Mouse (Mus musculus) bone marrow, adult 2 months (tissue): ENCODE results near the gene Tnfrsf13b. TPM values are rescaled to one million over a fixed set of nuclear protein-coding genes. Genes with fewer than 3 reads are reported as not detected.
"Not testable (repeated sequence)": the region's sequence is repeated elsewhere in the genome, so short reads cannot be mapped to it uniquely, and the experiment has no call there.

Experiments used
- H3K27ac ChIP-seq: fragments of 200-500 bp; 2 replicates; pipeline ENCODE4 v1.5.1; 2012; ENCODE audit warnings: low read depth, mild to moderate bottlenecking, control low read depth, inconsistent platforms, low read length; ENCODE audit not compliant: control insufficient read depth, poor library complexity, insufficient read depth
- H3K4me1 ChIP-seq: fragments of 200-500 bp; 2 replicates; pipeline ENCODE4 v1.6.1; 2011; ENCODE audit warnings: low read length; ENCODE audit not compliant: control insufficient read depth, insufficient read depth
- H3K4me3 ChIP-seq: fragments of 200-500 bp; replicated peaks from 2 replicates; pipeline ENCODE3; 2011; ENCODE audit warnings: mild to moderate bottlenecking, low read depth, low read length, control low read depth; ENCODE audit not compliant: control insufficient read depth
- CTCF ChIP-seq: fragments of 200-500 bp; IDR thresholded peaks from 2 replicates; pipeline ENCODE4 v1.5.1; 2011; ENCODE audit warnings: low read length, control low read depth; ENCODE audit not compliant: control insufficient read depth, insufficient read depth
- POLR2A ChIP-seq: fragments of 200-500 bp; IDR thresholded peaks from 2 replicates; pipeline ENCODE4 v1.6.1; 2011; ENCODE audit warnings: low read depth, mild to moderate bottlenecking, control low read depth, low read length, borderline replicate concordance; ENCODE audit not compliant: control insufficient read depth
- WGBS: fragments of 180-500 bp; shearing (Covaris S2); methylation state at CpG from one replicate; pipeline ENCODE4 v1.1.7; 2018; 5-methylcytosine and 5-hydroxymethylcytosine counted together
- polyA plus RNA-seq: library from polyadenylated mRNA; stranded (reverse); fragments of >200 nt; gene quantifications from 2 replicates; pipeline ENCODE4 v1.2.4, GENCODE M21; 2011; ENCODE audit warnings: low replicate concordance; ENCODE audit not compliant: missing spikeins, insufficient read depth, insufficient read length

Tnfrsf13b gene
- polyA plus RNA-seq, 1 experiment = 21.8 TPM

- H3K4me3 ChIP-seq = no peak overlapping the region
- TF ChIP-seq POLR2A (no peak), CTCF (no peak)
- WGBS = 80% methylated on average over 3 of the region's 3 CpGs
- peaks cover 3% of the 10 kb centered on the region for H3K4me1 ChIP-seq
- H3K27ac ChIP-seq = no peak overlapping the region
These were observed 6.5 kb upstream of the Tnfrsf13b start for GRCm38 (mm10) chr11:61119996-61120583.

- 75% methylated on average over 9 of the region's 9 CpGs for WGBS
- TF ChIP-seq CTCF = no peak
- no peak for TF ChIP-seq POLR2A
- no peaks in the 10 kb centered on the region for H3K4me1 ChIP-seq
- H3K4me3 ChIP-seq = no peak overlapping the region
- peak overlapping the region; percentile 79 for H3K27ac ChIP-seq
These were observed 4.2 kb upstream of the Tnfrsf13b start for GRCm38 (mm10) chr11:61122283-61122768.

- WGBS = 76% methylated on average over 8 of the region's 8 CpGs
- TF ChIP-seq POLR2A = no peak
- TF ChIP-seq CTCF = no peak
- H3K4me1 ChIP-seq = no peaks in the 10 kb centered on the region
- H3K27ac ChIP-seq = peak overlapping the region; percentile 79
- H3K4me3 ChIP-seq = no peak overlapping the region
These were observed 3.7 kb upstream of the Tnfrsf13b start for GRCm38 (mm10) chr11:61122769-61123288.

- no peak overlapping the region for H3K27ac ChIP-seq
- no peak for TF ChIP-seq CTCF
- TF ChIP-seq POLR2A = no peak
- no peaks in the 10 kb centered on the region for H3K4me1 ChIP-seq
- 82% methylated on average over 3 of the region's 3 CpGs for WGBS
- no peak overlapping the region for H3K4me3 ChIP-seq
These were observed 2.7 kb upstream of the Tnfrsf13b start for GRCm38 (mm10) chr11:61123886-61124285.

GRCm38 (mm10) chr11:61125970-61126369, 585 bp upstream of the Tnfrsf13b start:
- Histone ChIP-seq H3K27ac (no peak overlapping the region), H3K4me3 (no peak overlapping the region), H3K4me1 (no peaks in the 10 kb centered on the region)
- 82% methylated on average over 5 of the region's 5 CpGs for WGBS
- TF ChIP-seq CTCF (no peak), POLR2A (no peak)

GRCm38 (mm10) chr11:61127421-61128055, 983 bp downstream of the Tnfrsf13b start:
- no peak overlapping the region for H3K27ac ChIP-seq
- no peaks in the 10 kb centered on the region for H3K4me1 ChIP-seq
- TF ChIP-seq POLR2A (no peak), CTCF (no peak)
- 83% methylated on average over 8 of the region's 8 CpGs for WGBS
- H3K4me3 ChIP-seq = no peak overlapping the region

- no peak overlapping the region for H3K4me3 ChIP-seq
- no peak overlapping the region for H3K27ac ChIP-seq
- 54% methylated on average over 10 of the region's 10 CpGs for WGBS
- TF ChIP-seq POLR2A (no peak), CTCF (no peak)
- H3K4me1 ChIP-seq = no peaks in the 10 kb centered on the region; the same call in 1 of the 2 replicates
These were observed 2.8 kb downstream of the Tnfrsf13b start for GRCm38 (mm10) chr11:61129305-61129704.

- not testable (repeated sequence) for H3K4me1 ChIP-seq, H3K4me3 ChIP-seq, H3K27ac ChIP-seq
- WGBS = 64% methylated on average over 4 of the region's 4 CpGs
These were observed 4.1 kb downstream of the Tnfrsf13b start for GRCm38 (mm10) chr11:61130646-61131045.

- Histone ChIP-seq H3K27ac (no peak overlapping the region), H3K4me3 (no peak overlapping the region), H3K4me1 (no peaks in the 10 kb centered on the region; the same call in 1 of the 2 replicates)
- TF ChIP-seq CTCF (no peak), POLR2A (no peak)
- WGBS = 63% methylated on average over 2 of the region's 2 CpGs
These were observed 6.4 kb downstream of the Tnfrsf13b start for GRCm38 (mm10) chr11:61132943-61133342.
